Mouse (Mus musculus) layer of hippocampus, adult 18-20 months (tissue): Measurements from ENCODE around the gene Tenm4. TPM values are rescaled to one million over a fixed set of nuclear protein-coding genes. Genes with fewer than 3 reads are reported as not detected.

Source experiments
- DNase-seq, 2 experiments: peaks; one replicate each; pipeline ENCODE4 v3.0.0; 2022; ENCODE audit warnings: low spot score in 2 of 2
- total RNA-seq, 2 experiments: library from RNA; stranded (reverse); gene quantifications; 2 replicates each; pipeline ENCODE4 v1.2.3; 2021

Gene Tenm4
- total RNA-seq, 2 experiments from 2014 or later: 107 to 108 TPM

DNA sequence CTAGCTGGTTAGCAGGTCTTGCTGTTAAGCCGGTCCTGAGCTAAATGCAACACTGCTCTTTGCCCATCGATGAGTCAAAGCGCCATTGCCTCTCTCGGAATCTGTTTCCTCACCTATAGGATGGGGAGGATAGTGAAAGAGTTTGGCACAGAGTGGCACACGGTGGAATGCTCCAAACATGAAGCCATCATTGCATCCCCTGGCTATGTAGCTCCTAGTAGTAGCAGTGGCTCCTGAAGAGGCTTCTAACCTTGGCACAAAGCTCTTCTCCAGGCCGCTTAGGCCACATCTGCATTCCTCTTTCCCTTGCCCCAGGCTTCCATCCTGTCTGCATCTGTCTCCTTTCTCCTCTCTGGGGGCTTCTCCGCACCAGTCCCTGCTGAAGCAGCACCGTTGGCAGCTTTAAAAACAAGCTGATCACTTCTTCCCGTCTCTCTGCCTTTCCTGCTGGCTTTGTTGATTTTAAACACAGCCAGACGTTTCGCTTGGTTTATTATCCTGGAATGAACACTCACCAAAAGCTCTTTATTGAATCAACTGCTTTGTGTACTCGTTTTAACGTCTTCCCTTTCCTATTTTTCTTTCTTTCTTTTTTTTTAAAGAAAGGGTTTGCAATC lies 626.8 kb downstream of the Tenm4 start:
- DNase-seq: no peak

DNA sequence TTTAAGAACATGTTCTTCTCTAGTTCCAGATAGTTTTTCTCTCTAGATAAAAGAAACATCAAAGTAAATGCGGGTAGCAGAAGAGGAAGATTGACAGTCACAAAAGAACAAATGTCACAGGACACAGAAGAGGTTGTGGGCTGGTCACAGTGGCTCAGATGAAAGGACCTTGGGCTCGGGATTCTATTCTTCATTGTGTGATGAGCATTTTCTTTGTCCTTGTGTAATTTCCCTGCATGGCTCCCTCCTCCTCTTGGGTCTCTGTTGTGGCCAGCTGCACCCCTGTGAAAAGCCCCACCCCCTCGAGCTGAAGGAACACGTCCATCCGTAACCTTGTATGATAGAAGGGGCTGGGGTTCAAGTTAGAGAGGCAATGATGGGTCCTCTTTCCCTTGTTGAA lies 628.8 kb downstream of the Tenm4 start:
- no peak for DNase-seq

DNA sequence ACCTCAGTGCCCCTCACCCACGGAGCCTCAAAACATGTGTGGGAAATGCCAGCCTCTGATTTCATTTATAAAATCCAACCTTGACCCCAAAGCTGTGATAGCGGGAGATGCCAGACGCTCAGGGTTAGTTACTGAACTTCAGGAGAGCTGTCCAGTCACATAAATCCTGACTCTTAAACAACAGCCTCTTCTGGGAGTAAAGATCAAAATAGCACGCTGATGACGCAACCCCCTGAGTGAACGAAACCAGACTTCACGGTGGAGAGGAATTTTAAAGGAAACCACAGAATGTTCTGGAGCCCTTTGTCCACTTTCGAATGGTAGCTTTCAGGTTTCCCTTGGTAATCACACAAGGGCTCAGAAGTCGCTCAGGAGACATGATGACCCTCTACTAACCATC lies 630.3 kb downstream of the Tenm4 start:
- DNase-seq: no peak

- no peak for DNase-seq
Observed at GRCm38 (mm10) chr7:96802216-96802615, 631.2 kb downstream of the Tenm4 start.

DNA sequence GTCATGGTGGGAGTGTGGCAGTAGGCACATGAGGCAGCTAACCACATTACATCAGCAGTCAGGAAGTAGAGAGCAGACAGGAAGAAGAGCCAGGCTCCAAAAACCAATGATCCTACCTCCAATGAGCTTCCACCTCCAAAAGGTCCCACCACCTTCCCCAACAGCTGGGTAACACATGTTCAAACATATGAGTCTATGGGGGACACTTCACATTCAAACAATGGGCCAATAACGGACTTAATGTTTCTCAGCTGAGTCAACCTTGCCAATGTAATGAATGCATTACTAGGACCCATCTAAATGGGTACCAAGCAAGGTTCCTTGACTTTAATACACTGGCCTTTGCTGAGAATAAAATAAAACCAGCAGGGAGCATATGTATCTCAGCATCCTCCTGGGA lies 635.5 kb downstream of the Tenm4 start:
- no peak for DNase-seq

GRCm38 (mm10) chr7:96807281-96808058 lies 636.4 kb downstream of the Tenm4 start:
- no peak for DNase-seq

- no peak for DNase-seq
Observed at GRCm38 (mm10) chr7:96808059-96808646, 637.1 kb downstream of the Tenm4 start.

DNA sequence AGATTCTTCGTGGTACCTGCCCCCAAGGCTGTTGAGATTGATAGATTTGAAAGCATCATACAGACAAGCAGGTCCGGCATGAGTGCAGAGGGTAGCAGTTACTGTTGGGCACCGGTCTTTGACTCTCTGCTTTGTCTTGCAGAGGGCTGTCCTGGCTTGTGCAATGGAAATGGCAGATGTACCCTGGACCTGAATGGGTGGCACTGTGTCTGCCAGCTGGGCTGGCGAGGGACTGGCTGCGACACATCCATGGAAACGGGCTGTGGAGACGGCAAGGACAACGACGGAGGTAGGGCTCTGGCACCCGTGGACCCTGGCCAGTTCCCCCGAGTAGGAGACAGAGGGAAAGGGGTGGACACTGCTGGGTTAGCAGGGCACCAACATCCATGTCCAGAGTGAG lies 640.6 kb downstream of the Tenm4 start:
- DNase-seq: no peak

GRCm38 (mm10) chr7:96813036-96813435 lies 642.0 kb downstream of the Tenm4 start:
- no peak for DNase-seq

GRCm38 (mm10) chr7:96813497-96814400 lies 642.7 kb downstream of the Tenm4 start:
- no peak for DNase-seq

GRCm38 (mm10) chr7:96814581-96814980 lies 643.5 kb downstream of the Tenm4 start:
- DNase-seq: no peak

DNA sequence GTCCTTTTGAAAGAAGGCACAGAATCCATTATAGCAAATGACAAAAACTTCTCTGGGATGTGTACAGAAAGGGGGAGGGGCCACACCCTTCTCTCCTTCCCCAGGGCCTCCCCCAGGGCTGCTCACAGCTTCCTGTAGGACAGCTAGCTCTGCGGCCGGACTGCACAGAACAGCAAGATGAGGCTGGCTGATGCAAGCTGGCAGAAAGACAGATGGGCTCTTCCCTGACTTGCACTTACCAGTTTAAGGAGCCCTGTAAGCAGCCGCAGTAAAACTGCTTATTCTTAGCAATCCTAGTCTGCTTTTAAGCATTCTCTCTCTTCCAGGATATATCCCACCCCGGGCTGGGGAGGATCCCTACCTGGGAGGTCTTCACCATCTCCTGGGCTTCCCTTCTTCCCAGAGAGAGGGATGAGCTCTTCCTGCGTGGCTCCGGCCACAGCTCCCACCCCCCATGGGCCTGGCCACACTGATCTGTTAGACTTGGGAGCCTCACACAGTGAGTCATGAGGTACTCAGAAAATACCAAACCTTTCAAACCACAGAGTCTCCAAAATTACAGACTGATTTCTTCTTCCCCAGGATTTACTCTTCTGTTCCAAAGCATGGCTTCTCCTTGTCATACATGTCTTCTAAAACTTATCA lies 646.1 kb downstream of the Tenm4 start:
- peak in 1 of 2 experiments; percentile 34 for DNase-seq

GRCm38 (mm10) chr7:96818236-96818916 lies 647.3 kb downstream of the Tenm4 start:
- no peak for DNase-seq

DNA sequence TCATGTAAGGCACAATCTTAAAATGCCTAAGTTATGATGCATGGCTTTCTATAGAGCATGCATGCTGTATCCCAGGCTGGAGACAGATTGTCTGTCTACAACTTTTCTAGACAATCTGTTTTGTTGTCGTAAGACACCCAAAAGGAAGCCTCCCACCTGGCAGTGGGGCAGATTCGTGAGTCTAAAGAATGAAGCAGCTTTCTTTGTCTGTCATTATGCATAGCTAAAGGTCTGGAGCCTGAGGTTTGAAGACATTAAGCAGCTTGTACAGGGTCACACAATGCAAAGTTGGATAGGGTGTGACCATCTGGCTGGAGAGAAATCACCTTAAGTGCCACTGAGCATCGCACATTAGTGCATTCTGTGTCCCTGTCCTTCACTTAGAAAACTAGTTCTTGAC lies 648.5 kb downstream of the Tenm4 start:
- DNase-seq: peak; percentile 17 to 42

GRCm38 (mm10) chr7:96820343-96820742 lies 649.3 kb downstream of the Tenm4 start:
- no peak for DNase-seq

- no peak for DNase-seq
Observed at GRCm38 (mm10) chr7:96826101-96826500, 655.1 kb downstream of the Tenm4 start.

DNA sequence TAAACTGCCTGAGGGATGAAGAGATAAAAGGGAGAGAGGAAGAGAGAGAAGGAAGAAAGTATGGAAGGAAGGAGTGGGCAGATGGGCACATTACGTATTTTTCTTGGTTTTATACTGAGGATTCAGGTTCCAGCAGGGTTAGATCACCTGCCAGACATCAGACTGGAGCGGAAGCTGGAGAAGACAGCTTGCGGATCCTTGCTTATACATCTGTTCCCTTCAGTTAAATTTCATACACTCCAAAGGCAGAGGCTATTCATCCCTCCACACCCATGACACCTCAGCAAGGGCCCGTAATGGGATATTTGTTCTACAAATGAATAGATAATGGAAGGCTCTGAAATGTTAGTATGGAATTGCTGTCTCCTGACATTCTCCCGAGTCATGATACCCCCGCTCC lies 655.6 kb downstream of the Tenm4 start:
- DNase-seq: no peak

GRCm38 (mm10) chr7:96832551-96832950 lies 661.5 kb downstream of the Tenm4 start:
- peak in 1 of 2 experiments; percentile 61 for DNase-seq

- no peak for DNase-seq
Observed at GRCm38 (mm10) chr7:96833012-96833411, 662.0 kb downstream of the Tenm4 start.

GRCm38 (mm10) chr7:96834681-96835289 lies 663.7 kb downstream of the Tenm4 start:
- DNase-seq: peak; percentile 32 to 67
